Mouse (Mus musculus) liver, embryonic 12.5 days (tissue): ENCODE measurements around the gene Sp140. TPM values are rescaled to one million over a fixed set of nuclear protein-coding genes. Genes with fewer than 3 reads are reported as not detected.
"Not testable (repeated sequence)": the region's sequence is repeated elsewhere in the genome, so short reads cannot be mapped to it uniquely, and the experiment has no call there.

Experiments
- ATAC-seq: fragments of 200-750 bp; cut with Nextera tagmentation; 2 replicates; pipeline ENCODE4 v1.8.0; 2017; ENCODE audit warnings: moderate number of reproducible peaks, mild to moderate bottlenecking, moderate library complexity
- H3K27ac ChIP-seq: fragments of 300-500 bp; sonication (generic); 2 replicates; pipeline ENCODE4 v1.5.1; 2016; ENCODE audit warnings: mild to moderate bottlenecking
- H3K27me3 ChIP-seq: fragments of 300-500 bp; sonication (generic); replicated peaks from 2 replicates; pipeline ENCODE4 v1.6.1; 2016; ENCODE audit warnings: mild to moderate bottlenecking, moderate library complexity
- H3K36me3 ChIP-seq: fragments of 300-500 bp; sonication (generic); 2 replicates; pipeline ENCODE4 v1.6.1; 2016; ENCODE audit warnings: mild to moderate bottlenecking, moderate library complexity
- H3K4me1 ChIP-seq: fragments of 300-500 bp; sonication (generic); 2 replicates; pipeline ENCODE4 v1.6.1; 2016
- H3K4me2 ChIP-seq: fragments of 300-500 bp; sonication (generic); 2 replicates; pipeline ENCODE4 v1.6.1; 2016; ENCODE audit warnings: mild to moderate bottlenecking, moderate library complexity
- H3K4me3 ChIP-seq: fragments of 300-500 bp; sonication (generic); 2 replicates; pipeline ENCODE4 v1.5.1; 2016; ENCODE audit warnings: mild to moderate bottlenecking, moderate library complexity
- H3K9ac ChIP-seq: fragments of 300-500 bp; sonication (generic); 2 replicates; pipeline ENCODE4 v1.6.1; 2016; ENCODE audit warnings: mild to moderate bottlenecking, moderate library complexity
- H3K9me3 ChIP-seq: fragments of 300-500 bp; sonication (generic); replicated peaks from 2 replicates; pipeline ENCODE4 v1.6.1; 2016; ENCODE audit warnings: mild to moderate bottlenecking, moderate library complexity
- WGBS: fragments of 180-500 bp; shearing (Covaris S2); methylation state at CpG from one replicate; pipeline ENCODE4 v1.1.7; 2016; ENCODE audit not compliant: insufficient replicate concordance; 5-methylcytosine and 5-hydroxymethylcytosine counted together
- polyA plus RNA-seq: library from polyadenylated mRNA; unstranded; fragments of >200 nt; fragmentation: Nextera tagmentation; extraction: Ambion mirVana; gene quantifications from 2 replicates; pipeline ENCODE4 v1.2.1, GENCODE M21; 2016

Gene Sp140
- 3.0 and 3.2 TPM in 2 replicates for polyA plus RNA-seq

DNA sequence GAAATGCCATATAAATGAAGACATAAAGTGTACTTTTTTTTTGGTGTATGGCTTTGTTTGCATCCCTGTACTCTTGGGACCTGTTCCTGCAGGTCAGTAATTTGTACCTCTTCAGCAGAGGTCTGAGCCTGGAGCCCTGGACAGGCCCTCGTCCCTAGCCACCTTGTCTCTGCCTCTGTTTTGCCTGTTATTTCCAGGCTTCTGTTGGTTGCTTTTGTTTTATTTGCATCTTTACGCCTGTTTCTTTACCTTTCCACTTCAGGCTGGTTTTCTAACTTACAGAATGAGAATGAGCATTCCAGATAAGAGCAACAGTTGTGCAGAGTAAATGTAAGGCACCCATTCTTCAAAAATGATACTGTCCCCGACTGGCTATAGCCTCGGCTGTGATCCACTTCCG lies at the start of gene Sp140:
TSS of gene Sp140 (plus strand) at position 301 of the 400 bp plus-strand sequence.
- WGBS: 86% methylated on average over 1 of the region's 5 CpGs
- H3K27ac ChIP-seq: peak within 1 kb of the TSS; percentile 31; the same call in 1 of the 2 replicates
- H3K36me3 ChIP-seq, H3K27me3 ChIP-seq, H3K9ac ChIP-seq, H3K4me1 ChIP-seq, ATAC-seq, H3K9me3 ChIP-seq: not testable (repeated sequence)
- H3K4me2 ChIP-seq: peak within 1 kb of the TSS; percentile 54
- H3K4me3 ChIP-seq: peak within 1 kb of the TSS; percentile 8; the same call in 1 of the 2 replicates

DNA sequence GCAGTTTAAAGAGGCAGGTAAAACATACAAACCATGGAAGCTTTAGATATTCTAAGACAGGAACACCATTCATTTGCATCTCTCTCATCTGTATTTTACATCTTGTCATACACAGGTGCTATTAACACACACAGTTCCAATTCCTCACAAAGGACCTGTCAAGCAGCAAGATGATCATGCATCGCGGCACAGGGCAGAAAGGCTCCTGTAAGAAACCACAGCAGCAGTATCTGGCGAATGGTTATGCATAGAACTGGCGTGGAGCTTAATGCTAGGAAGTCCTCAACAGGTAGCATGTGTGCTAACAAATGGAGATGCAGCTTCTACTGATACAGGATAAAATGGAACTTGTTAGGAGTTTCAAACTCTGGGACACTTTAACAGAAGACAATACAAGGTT lies 44.9 kb upstream of the Sp140 start:
- H3K27me3 ChIP-seq, ATAC-seq, H3K27ac ChIP-seq, H3K4me1 ChIP-seq, H3K4me3 ChIP-seq, H3K4me2 ChIP-seq, H3K36me3 ChIP-seq, H3K9ac ChIP-seq, H3K9me3 ChIP-seq: not testable (repeated sequence)
- WGBS: 66% methylated on average over 4 of the region's 4 CpGs

DNA sequence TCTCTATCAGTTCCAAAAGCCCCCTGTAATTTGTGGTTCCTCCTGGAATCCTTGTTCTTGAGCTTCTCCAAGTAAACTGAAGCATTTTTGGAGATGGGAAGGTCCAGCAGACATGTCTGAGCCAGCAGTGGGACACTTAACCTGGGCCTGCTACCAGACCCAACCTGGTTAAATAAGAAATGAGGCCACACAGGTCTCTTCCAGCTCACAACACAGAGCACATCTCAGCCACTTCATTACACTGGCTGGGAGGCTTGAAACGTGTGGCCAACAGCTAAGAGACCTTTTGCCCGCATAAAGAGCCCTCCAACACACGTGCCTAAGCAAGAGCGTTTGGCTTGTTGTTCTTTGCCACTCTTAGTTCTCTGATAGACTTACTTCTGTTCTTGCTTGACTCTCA lies 26.6 kb upstream of the Sp140 start:
- 64% methylated on average over 4 of the region's 4 CpGs for WGBS
- not testable (repeated sequence) for ATAC-seq

DNA sequence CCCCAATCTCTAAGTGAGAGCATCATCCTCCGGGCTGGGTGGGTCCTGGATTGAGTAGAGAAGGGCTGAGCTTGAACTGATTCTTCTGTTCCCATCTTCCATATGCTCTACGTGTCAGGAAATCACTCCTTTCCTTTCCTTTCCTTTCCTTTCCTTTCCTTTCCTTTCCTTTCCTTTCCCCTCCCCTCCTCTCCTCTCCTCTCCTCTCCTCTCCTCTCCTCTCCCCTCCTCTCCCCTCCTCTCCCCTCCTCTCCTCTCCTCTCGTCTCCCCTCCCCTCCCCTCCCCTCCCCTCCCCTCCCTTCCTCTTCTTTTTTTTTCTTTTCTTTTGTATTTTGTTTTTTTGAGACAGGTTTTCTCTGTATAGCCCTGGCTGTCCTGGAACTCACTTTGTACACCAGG lies 24.8 kb upstream of the Sp140 start, which contains the start of gene G530012D18Rik:
TSS of gene G530012D18Rik (plus strand) at position 301 of the 400 bp plus-strand sequence.
- H3K4me3 ChIP-seq, H3K27me3 ChIP-seq: not testable (repeated sequence)

More for the DNA sequence above, 26.6 kb upstream of the Sp140 start:
- not testable (repeated sequence) for H3K4me1 ChIP-seq, H3K36me3 ChIP-seq, H3K4me2 ChIP-seq, H3K27ac ChIP-seq, H3K27me3 ChIP-seq, H3K9me3 ChIP-seq, H3K9ac ChIP-seq, H3K4me3 ChIP-seq

DNA sequence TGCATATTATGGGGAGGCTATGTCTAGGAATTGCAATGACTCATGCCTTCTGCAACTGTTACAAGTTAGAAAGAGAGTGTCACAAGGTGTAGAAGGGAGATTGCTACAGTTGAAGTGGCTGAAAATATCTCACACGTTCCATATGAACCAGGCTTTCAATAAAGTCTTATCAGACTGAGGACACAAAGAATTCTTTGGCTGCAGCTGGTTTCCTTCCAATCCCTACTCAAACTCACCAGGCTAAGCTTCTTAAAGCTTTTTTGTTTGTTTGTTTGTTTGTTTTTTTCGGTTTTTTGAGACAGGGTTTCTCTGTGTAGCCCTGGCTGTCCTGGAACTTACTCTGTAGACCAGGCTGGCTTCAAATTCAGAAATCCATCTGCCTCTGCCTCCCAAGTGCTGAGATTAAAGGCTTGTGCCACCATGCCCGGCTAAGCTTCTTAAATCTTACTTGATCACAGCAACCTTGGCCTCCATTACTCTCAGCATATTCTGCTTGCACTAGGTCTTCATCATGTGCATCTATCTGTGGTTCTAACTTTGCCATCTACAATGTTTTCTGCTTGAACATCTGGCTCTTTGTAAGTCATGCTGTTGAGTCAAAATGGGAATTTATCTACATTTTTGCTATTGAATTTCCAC lies 21.7 kb upstream of the Sp140 start:
- H3K9me3 ChIP-seq, H3K4me2 ChIP-seq, H3K27me3 ChIP-seq, H3K9ac ChIP-seq, H3K4me1 ChIP-seq, ATAC-seq, H3K4me3 ChIP-seq, H3K36me3 ChIP-seq, H3K27ac ChIP-seq: not testable (repeated sequence)
- 33% methylated on average over 3 of the region's 3 CpGs for WGBS

More for the DNA sequence above, 24.8 kb upstream of the Sp140 start, which contains the start of gene G530012D18Rik:
- WGBS: 58% methylated on average over 2 of the region's 3 CpGs
- not testable (repeated sequence) for H3K9me3 ChIP-seq, H3K4me2 ChIP-seq, ATAC-seq, H3K4me1 ChIP-seq, H3K27ac ChIP-seq, H3K9ac ChIP-seq, H3K36me3 ChIP-seq

DNA sequence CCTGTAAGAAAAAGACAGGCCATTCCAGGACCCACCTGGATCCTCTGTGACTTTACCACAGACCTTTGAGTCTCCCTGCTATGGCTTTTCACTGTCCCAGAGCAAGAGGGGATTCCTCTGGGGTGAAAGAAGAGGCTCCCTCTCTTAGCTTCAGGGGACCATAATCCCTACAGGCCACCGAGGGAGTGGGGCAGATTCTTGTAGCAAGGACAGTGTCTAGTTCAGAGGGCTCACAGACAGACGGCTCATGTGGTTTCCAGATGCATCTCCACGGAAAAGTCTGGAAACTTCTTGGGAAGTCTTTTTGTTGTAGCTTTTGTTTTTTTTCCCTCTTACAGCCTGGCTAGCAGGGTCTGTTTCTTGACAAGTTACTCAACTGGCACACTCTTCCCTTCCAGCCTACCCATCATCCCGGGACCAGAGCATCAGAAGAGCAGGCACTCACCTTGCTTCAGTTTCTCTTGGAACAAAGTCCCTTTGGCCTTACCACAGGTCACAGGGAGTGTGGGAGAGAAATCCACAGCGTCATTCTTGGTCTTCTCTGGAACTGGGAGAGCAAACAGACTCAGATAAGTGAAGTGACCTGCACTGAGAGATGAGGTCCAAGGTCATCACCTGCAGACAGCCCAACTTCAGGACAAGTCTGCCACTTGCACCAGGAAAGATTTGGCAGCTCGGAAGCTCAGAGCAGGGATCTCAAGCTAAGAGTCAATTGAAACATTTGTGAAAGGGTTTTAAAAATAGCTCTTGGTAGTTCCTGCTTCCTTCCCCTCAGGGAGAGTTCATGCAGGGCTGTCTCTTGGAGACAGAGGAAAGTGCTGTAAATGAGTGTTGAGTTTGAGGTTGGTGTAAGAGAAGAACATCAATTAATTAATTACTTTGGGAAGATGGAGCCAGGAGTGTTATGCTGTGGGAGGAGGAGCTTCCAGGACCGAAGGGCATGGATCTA lies 20.7 kb upstream of the Sp140 start:
- not testable (repeated sequence) for H3K9me3 ChIP-seq, H3K27ac ChIP-seq, H3K36me3 ChIP-seq, H3K9ac ChIP-seq, H3K27me3 ChIP-seq, H3K4me1 ChIP-seq, H3K4me2 ChIP-seq, H3K4me3 ChIP-seq
- WGBS: 60% methylated on average over 6 of the region's 7 CpGs
- 0 out of 2 replicates have a peak, but pooled peaks have one; percentile 18 for ATAC-seq

DNA sequence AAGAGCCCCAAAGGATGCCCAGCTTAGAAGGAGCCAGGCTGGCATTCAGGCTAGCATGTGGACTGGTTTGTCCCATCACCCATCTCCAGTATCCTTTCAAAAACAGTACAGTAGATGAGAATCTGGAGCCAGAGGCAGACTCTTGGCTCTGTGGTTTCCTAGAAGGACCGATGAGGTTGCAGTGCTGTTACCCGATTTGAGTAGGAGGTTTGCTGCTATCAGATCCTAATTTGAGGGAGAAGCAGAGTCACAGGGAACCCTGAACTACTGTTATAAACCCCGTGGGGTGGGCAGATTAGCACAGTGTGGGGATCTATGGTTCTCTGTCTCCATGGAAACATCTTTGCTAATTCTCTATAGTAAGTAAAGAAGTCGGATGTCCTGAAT lies 20.0 kb upstream of the Sp140 start:
- not testable (repeated sequence) for H3K9ac ChIP-seq, H3K4me1 ChIP-seq, H3K4me3 ChIP-seq, H3K27me3 ChIP-seq, H3K27ac ChIP-seq, H3K36me3 ChIP-seq, H3K9me3 ChIP-seq, H3K4me2 ChIP-seq
- WGBS: 15% methylated on average over 3 of the region's 4 CpGs
- peak; percentile 65 for ATAC-seq

DNA sequence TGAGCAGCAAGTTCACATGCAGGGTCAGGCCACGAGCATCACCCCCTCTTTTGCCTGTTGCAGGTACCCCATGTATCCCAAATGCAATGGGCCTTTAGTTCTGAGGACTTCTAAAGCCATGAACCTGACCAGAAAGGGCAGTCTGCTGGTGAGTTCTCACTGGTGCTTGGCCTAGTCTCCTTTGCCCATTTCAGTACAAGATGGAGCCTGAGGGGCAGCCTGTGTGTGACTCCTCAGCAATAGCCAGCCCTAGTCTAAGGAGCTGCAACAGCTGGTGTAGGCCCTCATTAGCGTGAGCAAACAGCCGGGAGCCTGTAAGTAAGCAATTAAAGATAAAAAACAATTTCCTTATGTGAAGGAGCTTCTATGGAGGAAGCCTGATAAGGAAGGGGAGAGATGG lies 19.6 kb upstream of the Sp140 start:
- not testable (repeated sequence) for H3K9ac ChIP-seq, H3K36me3 ChIP-seq, H3K27me3 ChIP-seq, H3K4me1 ChIP-seq, H3K4me2 ChIP-seq, H3K9me3 ChIP-seq, H3K27ac ChIP-seq, H3K4me3 ChIP-seq
- peak; percentile 40; the same call in 1 of the 2 replicates for ATAC-seq
- WGBS: 45% methylated on average over 3 of the region's 3 CpGs

DNA sequence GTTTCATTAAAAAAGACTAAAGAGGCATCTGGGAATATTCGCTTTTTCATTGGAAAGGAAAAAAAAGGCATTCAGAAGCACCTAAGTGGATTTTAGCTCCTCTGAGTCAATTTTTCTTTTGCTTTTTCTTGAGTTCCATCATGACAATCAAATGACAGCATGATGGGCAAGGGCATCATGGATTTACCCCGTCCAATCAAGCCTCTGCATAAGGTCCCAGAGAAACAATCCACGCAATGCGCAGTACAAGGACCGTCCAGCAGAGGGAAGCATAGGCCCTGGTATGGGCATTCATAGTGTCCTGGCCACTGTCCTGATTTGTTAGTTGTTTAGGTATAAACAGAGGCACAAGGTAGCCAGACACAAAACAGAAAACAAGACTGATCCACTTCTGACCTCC lies 18.7 kb upstream of the Sp140 start:
- H3K27me3 ChIP-seq, H3K9me3 ChIP-seq, H3K4me1 ChIP-seq, H3K4me2 ChIP-seq, ATAC-seq, H3K36me3 ChIP-seq, H3K9ac ChIP-seq, H3K27ac ChIP-seq, H3K4me3 ChIP-seq: not testable (repeated sequence)
- 23% methylated on average over 5 of the region's 5 CpGs for WGBS

DNA sequence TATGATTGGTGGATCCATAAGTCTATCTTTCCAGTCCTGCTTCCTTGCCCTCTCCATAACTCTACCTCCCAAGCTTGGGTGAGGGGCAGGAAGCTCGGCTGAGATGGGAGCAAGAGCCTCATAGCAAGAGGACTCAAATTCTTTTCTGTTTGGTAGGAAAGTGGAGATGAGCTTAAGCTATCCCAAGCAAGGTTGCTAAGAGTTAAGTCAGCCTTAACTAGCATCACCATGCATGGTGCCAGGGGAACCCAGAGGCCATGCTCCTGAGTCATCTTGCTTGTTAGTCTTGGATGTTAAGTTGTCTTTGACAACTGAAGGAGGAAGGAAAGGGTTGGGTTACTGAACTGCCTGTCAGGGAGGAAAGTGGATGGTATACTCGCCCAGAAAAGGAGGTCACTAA lies 11.5 kb upstream of the Sp140 start:
- H3K27ac ChIP-seq, H3K36me3 ChIP-seq, H3K4me2 ChIP-seq, ATAC-seq, H3K4me3 ChIP-seq, H3K4me1 ChIP-seq, H3K9me3 ChIP-seq, H3K27me3 ChIP-seq, H3K9ac ChIP-seq: not testable (repeated sequence)
- 64% methylated on average over 1 of the region's 2 CpGs for WGBS

DNA sequence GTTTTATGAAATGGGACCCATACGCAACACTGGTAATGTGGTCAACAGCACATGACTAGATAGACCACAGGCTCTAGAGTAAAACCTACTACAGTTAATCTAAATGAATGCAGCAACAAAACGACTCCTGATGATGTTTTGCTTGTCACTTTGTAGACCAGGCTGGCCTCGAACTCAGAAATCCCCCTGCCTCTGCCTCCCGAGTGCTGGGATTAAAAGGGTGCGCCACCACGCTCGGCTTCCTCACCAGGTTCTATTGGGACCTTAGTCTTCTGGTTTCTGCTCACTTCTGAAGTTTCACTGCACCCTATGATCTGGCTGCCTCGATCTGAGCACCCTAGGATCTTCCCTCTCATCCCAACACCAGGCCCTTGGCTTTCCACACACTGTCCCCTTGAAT lies 7.7 kb upstream of the Sp140 start:
- not testable (repeated sequence) for H3K9ac ChIP-seq, H3K4me3 ChIP-seq, ATAC-seq, H3K36me3 ChIP-seq, H3K4me1 ChIP-seq, H3K4me2 ChIP-seq, H3K27me3 ChIP-seq, H3K9me3 ChIP-seq, H3K27ac ChIP-seq
- WGBS: 77% methylated on average over 8 of the region's 8 CpGs

DNA sequence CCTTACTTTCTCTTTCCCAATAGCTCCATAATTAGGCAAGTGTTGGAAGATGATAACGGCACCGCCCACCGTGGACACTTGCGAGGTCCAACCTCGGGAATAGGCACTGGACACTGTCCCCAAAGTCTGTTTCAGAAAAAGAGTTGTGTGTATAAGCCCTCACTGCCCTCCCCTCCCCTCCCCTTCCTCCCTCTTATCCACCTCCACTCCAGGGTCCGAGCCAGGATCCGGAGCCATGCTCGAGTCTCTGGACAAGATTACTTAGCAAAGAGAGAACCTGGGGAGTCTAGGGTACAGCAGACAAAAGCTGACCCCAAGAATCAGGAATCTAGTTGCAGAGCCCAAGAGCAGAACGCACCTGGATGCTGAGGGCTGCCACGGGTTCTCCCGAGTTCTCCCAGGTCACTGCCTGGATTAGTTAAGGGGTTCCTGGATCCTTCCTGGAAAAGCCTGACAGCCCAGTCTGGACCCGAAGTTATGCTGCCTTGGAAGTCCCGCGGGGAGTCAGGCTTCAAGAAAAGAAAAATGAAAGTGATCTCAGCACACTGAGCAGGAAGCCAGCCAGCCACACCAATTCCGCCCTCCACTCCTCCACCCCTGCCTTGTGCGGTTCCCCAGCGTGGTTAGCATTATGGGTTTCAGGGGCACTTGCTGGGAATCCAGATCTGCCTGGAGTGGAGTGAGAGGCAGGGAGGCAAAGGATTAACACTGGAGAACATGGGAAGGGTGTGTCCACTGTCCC lies 1.7 kb upstream of the Sp140 start, which contains the start of gene Sp110:
TSS of gene Sp110 (minus strand) at position 547 of the 742 bp plus-strand sequence.
- H3K9me3 ChIP-seq, H3K9ac ChIP-seq, H3K36me3 ChIP-seq, H3K4me3 ChIP-seq, H3K27ac ChIP-seq, H3K4me1 ChIP-seq, ATAC-seq, H3K27me3 ChIP-seq: not testable (repeated sequence)
- peak within 1 kb of the TSS; percentile 40; the same call in 1 of the 2 replicates for H3K4me2 ChIP-seq
- WGBS: 47% methylated on average over 17 of the region's 17 CpGs
